Mouse (Mus musculus) spleen, postnatal 36 days (tissue): Measurements from ENCODE around the gene Smim13.
"Not testable (repeated sequence)": the region's sequence is repeated elsewhere in the genome, so short reads cannot be mapped to it uniquely, and the experiment has no call there.

Experiments
- DNase-seq, 2 experiments: peaks; one replicate each; pipeline ENCODE4 v3.0.0; 2022; ENCODE audit warnings: low spot score in 2 of 2, mixed read lengths in 1 of 2

Smim13 gene

GRCm38 (mm10) chr13:41238035-41238804 is 11.4 kb upstream of the Smim13 start:
- DNase-seq, result no peak

- DNase-seq, result peak in 1 of 2 experiments; percentile 21
Observed at GRCm38 (mm10) chr13:41238805-41239130, 10.9 kb upstream of the Smim13 start.

GRCm38 (mm10) chr13:41241557-41241956 is 8.1 kb upstream of the Smim13 start:
- DNase-seq, result no peak

- DNase-seq, result no peak
Observed at GRCm38 (mm10) chr13:41244306-41244830, 5.3 kb upstream of the Smim13 start.

GRCm38 (mm10) chr13:41248751-41249520 is 708 bp upstream of the Smim13 start:
- DNase-seq, result no peak

GRCm38 (mm10) chr13:41250318-41250981 is 806 bp downstream of the Smim13 start:
- DNase-seq, result no peak

- DNase-seq, result not testable (repeated sequence)
Observed at GRCm38 (mm10) chr13:41251232-41251631, 1.6 kb downstream of the Smim13 start.

GRCm38 (mm10) chr13:41251667-41252066 is 2.0 kb downstream of the Smim13 start:
- no peak for DNase-seq

GRCm38 (mm10) chr13:41252141-41252540 is 2.5 kb downstream of the Smim13 start:
- DNase-seq, result no peak

- DNase-seq, result no peak
Observed at GRCm38 (mm10) chr13:41252736-41253135, 3.1 kb downstream of the Smim13 start.

- no peak for DNase-seq
Observed at GRCm38 (mm10) chr13:41256126-41256525, 6.5 kb downstream of the Smim13 start.

GRCm38 (mm10) chr13:41256962-41257361 is 7.3 kb downstream of the Smim13 start:
- no peak for DNase-seq

- DNase-seq, result no peak
Observed at GRCm38 (mm10) chr13:41257851-41258250, 8.2 kb downstream of the Smim13 start.

- not testable (repeated sequence) for DNase-seq
Observed at GRCm38 (mm10) chr13:41261617-41262016, 12.0 kb downstream of the Smim13 start.

GRCm38 (mm10) chr13:41263304-41264006 is 13.8 kb downstream of the Smim13 start:
- no peak for DNase-seq

- no peak for DNase-seq
Observed at GRCm38 (mm10) chr13:41267827-41268408, 18.3 kb downstream of the Smim13 start.

- no peak for DNase-seq
Observed at GRCm38 (mm10) chr13:41273927-41274650, 24.4 kb downstream of the Smim13 start, which contains the start of gene Gm17364. Gene Gm17364, minus strand, starts transcription at chr13:41273977.

- DNase-seq, result no peak
Observed at GRCm38 (mm10) chr13:41280696-41281095, 31.1 kb downstream of the Smim13 start.

- DNase-seq, result peak; percentile 43 to 64
Observed at GRCm38 (mm10) chr13:41283256-41283655, 33.6 kb downstream of the Smim13 start.

- DNase-seq, result no peak
Observed at GRCm38 (mm10) chr13:41285448-41285847, 35.8 kb downstream of the Smim13 start.
